Mouse (Mus musculus): ENCODE results near the gene Tut1. TPM values are rescaled to one million over a fixed set of nuclear protein-coding genes. Genes with fewer than 3 reads are reported as not detected.

The Tut1 gene
- total RNA-seq, 2 experiments from 2014 or later: 5.7 to 7.2 TPM

DNA sequence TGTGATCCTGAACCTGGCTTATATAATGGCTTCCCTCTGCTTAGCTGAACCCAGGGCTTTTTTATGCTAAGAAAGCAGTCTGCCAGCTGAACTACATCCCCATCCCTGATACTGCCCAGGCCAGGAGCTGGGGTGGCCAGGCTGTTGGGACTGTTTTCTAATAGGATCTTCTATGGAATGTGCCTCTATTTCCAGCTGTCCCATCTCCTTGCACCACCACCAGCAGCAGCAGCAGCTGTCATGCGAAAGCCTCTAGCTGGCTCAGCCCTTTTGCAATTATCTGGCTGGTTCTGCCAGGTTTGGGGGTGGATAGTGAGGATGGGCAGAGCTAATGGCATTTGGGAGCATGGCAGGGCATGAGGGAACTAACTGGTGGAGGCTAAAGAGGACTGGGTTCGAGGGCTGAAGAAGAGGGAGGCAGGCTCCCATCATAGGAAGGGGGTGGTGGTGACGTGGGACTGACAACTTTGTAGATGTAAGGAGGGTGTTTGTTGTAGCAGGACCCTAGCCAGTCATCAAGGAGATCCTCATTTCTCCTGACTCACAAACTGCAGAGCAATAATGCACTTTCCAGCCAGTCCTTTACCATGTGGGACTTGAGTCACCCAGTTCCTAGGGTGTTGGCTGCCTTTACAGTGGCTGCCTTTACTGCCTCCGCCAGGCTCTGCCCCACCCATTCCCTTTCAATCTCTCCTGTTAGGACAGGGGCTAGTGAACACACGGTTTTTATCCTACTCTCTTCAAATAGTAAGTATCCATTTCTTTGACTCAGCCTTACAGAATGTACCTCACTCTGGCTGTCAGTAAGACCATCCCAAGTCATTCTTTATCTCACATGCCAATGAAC, 28.9 kb downstream of the Tut1 start:
- DNase-seq: peak; percentile 60

DNA sequence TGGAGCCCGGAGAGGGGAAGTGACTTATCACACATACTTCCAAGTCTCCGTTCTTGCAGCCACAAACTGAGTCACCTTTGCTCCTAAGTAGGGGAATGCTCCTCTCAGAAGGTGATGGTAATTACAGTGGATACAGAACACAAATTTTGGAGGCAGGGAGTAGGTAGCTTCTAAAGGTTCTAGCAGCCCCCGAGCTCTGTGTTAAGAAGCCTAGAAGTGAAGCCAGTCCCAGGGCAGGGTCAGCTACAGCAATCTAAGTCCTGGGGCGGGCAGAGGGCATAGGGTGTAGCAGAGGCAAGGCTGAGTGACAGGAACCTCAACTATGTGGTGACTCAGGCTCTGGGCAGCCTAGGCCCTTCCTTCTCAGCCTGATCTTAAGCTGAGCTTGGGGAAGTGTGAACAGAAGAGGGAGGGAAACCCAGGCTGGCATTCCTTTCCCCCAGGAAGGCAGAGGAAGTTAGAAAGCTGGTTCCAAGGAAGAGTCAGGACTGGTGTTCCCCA, 29.6 kb downstream of the Tut1 start:
- DNase-seq: peak; percentile 65

DNA sequence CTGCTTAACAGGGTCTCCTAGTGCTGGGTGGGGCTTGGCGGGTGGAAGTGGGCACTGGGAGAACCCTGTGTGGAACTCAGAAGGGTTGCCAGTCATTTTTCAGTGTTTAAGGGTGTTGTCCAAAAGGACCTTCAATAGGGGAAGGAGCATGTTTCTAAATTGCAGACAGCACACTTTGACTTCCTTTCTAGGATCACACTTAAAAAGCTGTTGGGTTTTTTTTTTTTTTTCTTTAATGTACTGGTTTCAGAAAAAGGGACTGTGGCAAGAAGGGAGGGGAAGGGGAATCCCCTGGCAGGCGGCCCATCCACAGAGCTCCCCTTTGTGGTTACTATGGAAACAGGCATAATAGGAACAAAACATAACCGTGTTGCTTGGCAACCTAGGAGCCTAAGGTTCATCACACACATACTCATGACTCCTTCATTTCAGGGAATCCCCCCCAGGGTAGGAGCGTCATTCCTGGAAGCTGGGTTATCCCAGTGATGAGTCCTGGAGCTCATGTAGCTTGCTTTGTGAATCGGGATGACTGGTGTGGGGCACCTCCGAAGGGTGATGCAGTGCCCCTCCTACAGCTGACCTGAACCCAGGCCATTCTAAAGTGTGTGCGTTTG, 30.7 kb downstream of the Tut1 start:
- DNase-seq: peak; percentile 64

DNA sequence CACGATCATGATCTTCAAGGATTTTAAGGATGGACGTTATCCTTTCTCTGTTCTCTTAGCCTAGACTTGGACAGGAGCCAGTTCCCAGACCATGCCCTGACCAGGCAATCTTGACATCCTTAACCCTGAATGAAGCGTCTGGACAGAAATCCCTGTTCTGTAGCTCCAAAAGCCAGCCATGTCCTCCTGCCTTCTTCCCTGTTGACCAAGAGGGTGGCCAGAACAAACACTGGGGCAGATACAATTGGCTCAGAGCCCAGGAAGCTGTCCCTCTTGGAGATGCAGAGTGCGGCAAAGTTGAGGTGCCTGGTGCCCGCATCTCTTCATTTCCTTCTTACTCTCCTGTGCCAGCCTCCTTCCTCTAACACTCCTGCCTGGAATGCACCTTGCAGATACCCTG, 32.2 kb downstream of the Tut1 start:
- DNase-seq: no peak

DNA sequence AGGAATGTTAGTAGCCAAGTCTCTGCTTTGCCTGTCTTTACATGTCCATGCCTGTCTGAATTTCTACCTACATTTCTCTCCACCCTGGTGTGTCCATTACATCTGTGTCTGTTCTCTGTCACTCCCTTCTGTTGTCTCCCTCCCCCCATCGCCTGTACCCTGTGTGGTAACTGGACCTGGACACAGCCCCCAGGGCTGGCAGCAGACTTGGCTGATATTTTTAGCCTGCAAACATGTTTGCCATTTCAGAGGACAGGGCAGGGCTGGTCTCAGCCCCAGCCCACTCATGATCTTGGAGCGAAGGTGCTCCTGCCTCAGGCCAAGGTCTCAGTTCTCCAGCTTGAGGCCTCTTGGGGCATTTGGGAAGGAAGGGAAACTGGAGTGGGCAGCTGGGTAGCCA, 34.2 kb downstream of the Tut1 start:
- peak; percentile 85 for DNase-seq

DNA sequence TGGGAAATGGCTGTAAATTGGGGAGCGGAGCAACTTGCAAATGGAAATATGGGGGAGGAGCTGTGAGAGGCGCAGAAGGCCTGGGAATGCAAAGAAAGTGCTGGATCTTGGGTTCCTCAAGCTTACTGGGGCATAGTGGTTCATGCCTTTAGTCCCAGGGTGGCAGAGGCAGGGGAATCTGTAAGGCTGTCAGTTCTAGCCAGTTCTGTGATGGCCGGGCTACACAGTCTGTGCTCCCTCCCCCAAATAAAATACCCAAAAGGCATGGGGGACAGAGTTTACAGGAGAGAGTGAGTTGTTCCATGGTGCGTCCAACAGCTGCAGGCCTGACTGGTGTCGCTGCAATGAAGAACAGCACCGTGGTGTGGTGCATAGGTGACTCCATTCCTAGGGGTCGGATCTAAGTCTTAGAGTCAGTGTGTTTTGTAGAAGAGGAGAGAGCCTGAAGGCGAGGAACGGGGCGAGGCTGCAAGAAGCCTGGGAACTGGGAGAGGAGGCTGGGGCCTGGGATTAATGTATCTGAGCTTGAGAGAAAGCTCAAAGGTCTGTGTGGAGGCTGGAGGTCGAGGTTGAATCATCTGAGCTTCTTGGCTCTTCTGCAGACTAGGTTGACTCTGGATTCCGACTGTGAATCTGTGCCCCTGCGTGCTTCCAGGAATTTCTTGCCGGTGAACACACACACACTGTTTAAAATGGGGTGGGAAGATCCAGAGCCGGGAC, 34.9 kb downstream of the Tut1 start:
- no peak for DNase-seq

DNA sequence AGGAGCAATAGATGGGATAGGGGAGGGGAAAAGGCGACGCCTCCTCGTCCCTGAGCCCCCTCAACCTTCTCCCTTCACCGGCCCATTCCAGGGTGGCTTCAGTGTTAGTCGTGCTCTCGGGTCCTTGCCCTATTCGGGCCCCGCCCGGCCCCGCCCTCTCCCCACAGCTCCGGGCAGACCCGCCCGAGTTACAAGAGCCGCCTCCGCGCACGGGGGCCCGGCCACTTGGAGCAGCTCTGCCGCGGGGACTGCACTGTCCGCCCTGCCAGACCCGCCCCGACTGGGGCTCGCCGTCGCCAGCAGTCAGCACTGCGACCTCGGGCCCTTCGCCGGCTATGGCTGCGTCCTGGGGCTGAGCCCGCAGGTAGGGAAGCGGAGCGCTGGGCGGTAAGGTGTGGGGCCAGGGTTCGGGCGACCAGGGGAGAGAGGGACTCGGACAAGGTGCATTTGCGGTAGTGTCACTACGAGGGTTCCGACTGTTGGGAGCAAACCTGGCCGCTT, 35.5 kb downstream of the Tut1 start, which contains the start of gene Ahnak:
Ahnak (plus strand) TSS at position 219 of the 501 bp plus-strand sequence.
- peak; percentile 92 for DNase-seq

DNA sequence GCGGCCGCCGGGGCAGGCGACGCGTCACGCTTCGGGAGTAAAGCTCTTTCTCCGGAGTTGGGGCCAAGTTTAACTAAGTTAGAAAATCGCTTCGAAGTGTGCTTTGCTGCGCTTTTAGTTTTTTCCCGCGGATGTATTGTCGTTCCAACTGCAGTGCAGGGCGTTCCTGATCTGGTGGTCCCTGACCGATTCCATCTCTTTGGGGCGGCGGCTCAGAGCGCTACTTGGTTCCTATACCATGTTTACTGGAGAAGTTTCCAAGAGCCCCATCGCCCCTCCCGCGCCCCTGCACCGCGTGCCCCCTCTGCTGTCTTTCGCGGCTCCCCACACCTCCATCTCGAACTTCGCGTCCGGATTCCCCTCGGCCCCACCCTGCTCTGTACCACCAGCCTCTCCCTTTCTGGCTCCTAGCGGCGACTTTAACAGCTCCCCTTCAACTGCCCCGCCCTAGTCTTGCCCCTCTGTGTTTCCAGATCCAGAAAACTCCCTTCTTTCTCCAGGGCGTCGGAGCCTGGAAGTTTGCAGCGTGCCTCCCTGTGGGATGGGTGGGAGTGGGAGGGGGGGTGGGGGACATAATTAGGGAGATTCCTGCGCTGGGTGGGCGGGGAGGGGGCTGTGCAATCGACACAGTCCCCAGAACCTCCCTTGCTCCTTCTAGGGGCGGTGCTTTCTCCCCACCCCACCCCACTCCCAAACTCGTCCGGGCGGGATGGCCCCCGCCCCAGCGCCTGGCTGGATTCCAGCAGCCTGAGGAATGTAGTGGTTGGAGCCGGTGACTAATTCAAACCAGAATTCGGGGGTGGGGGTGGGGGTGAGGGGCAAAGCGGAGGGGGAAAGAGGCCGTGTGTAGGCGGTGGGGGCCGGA, 36.2 kb downstream of the Tut1 start:
- peak; percentile 95 for DNase-seq

DNA sequence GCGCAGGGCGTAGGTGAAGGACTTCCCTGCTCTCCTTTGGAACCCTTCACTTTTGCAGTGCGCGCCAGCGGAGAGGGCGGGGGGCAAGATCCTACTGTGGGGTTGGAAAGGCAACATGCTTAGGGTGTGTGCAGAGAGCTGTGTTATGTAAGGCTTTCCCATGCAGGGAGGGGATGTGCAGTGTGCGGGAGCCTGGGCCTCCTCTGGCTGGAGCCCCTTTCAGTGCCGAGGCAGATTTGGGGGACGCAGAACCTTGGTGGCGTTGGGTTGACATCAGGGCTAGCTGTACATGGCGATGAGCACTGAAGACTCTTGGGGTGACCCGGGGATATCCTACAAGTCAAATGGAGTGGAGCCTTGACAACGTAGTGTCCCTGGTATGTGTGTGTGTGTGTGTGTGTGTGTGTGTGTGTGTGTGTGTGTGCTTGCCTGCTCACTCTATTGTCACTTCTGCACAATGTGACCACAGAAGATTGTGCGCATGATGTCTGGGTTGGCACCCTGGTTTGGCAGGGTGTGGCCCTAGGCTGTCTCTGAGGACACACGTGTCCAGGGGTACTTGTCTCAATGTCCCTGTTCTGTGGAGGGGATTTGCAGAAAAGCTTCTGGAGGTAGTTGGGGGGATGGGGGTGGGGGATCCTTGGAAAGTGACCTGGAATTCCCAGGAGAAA, 36.9 kb downstream of the Tut1 start:
- DNase-seq: no peak

DNA sequence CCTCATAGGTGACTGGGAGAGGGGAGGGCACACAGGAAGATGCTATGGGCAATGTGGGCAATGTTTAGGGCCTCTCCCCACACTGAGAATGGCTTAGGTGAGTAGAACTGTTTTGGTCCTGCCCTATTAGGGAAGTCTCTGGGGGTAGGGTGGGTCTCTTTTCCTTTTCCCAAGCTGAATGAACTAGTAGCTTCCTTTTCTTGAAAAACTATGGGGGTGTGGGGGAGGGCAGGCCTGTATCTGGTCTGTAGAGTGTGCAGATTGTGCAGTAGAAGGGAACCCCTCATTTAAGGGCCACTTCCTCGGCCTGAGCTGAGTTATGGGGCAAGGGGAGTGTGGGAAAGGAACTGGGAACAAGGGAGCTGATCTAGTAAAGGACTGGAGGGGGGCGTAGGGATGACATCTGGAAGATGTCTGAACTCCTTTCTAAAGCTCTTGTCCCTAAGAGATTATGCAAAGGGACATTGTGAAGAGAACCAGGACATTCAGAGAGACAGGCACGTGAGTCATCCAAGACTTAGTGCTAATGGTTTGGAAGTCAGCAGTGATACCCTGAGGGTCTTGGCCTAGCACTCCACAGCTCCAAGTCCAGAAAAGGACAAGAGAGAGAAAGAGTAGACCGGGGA, 37.7 kb downstream of the Tut1 start:
- no peak for DNase-seq

DNA sequence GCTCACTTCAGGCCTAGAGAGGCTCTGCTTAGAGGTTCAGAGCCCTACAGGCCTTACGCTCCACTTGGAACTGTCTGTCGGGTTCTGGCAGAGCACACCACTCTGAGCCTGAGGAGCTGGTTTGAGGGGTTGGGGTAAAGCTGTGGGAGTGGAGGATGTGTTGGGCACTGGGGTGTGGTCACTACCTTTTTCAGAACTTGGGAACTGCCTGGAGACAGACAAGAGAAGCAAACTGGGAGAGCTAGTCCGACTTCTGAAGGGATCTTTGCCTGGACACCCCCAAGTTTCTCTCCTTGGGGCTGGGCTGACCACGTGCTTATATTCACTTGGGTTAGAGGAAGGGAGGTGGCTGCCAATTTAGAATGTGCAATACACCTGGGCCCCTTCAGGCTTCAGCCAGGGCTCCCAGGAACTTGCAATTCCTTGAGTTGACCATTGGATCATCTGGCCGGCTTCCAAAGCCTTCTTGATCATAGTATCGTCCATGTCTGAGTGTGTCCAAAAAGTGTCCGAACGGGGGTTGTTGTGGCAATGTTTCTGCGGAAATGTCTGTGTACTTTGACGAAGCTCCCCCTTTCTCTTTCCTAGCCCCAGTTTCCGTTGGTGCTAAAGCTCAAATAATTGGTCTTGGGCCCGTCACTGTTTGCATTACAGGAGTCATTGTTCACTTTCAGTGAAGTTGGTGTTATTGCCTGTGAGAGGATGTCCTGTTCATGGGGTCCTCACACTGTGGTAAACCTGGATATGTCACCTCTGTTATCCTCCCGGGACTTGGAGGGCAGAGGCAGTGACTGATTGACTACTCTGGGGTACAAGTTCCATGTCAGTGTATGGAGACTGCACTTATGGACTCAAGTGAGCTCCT, 38.5 kb downstream of the Tut1 start:
- no peak for DNase-seq

DNA sequence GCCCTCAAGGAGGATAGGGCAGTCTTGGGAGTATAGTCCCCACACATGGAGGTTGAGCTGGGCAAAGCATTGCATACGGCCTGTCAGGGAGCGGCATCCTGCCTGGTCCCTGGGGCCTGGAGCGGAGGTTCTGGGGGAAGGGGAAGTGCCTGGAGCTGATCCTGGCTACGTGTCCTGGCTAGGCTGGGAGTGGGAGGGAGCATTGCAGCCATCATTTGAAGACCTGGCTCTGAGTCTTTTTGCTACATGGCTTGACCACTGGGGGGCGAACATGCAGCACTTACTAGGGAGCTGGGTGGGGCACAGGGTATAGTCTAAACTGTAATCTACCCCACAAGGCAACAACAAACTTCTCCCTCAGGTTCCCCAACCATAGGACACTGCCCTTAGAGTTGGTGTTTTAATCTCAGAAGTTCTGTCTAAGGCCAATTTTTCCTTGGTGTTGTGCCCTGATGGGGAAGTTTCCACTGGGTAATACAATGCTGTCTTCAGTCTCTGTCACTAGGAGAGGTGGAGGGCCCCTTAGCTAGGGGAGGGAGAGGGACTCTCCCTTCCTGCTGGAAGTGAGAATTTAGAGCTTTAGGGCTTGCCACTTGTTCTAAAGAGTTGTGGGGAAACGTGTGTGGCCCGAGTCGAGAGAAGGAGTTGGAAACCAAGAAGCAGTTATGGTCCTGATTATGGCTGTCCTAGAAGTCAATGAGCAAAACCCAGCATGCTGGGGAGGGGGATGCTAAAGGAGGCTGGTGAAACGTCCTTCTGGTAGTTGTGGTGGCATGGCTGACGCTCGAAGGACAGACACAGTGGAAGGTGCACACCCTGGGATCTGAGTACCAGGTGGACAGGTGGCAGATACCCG, 39.4 kb downstream of the Tut1 start:
- DNase-seq: peak; percentile 91

DNA sequence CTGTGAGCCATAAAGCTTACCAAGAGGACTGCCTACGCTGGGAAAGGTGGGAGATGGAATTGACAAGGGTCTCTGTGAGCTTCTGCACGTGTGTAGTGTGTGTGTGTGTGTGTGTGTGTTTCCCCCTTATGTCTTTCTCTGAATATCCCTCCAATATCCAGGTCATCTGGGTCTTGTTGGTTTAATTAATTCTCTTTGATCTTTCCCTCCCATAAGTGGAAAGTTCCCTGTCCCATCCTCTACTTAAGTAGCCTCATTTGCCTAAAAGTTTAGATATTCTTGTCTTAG, 39.9 kb downstream of the Tut1 start:
- no peak for DNase-seq

DNA sequence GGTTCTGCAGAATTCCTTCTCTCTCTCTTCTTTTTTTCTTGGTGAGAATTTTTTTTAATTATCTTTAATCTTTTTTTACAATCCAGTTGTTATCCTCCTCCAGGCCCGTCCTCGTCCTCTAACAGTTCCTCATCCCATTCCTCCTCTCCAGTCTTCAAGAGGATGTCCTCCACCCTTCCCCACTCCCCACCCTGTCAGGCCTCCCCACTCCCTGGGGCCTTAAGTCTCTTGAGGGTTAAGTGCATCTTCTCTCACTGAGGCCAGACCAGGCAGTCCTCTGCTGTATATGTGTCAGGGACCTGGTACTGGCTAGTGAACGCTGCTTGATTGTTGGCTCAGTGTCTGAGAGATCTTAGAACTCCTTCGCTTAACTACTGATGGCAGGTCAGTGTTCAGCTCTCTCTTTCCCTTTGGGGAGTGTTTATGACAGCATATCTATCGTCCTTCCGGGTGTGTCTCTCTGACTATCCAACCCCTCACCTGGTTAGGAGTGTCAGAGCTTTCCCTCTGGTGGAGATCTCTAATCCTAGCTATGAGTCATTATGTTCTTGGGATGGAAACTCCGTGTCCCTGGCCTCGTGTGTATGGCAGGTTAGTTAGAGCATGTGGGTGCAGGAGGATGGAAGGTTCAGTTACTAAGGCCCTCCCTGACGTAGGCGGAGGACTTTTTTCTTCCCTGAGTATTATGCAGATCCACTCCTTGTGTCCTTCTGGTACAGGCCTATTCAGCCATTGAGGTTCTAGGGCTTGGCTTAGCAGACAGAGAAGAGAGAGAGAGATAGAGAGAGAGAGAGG, 41.4 kb downstream of the Tut1 start:
- DNase-seq: no peak

DNA sequence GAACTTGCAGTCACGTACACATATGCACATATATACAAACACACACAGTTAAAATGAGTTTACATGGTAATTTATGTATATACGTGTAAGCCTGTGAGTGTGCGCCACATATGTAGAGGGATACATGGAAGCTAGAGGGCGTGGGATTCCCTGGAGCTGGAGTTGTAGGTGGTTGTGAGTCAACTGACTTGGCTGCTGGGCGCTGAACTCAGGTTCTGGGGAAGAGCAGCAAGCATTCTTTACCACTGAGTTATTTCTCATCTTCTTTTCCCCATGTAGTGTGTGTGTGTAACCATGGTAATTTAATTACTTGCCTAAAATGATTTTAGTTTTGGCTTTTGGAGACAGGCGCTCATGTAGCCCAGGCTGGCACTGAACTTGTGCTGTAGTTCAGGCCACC, 43.0 kb downstream of the Tut1 start:
- no peak for DNase-seq

DNA sequence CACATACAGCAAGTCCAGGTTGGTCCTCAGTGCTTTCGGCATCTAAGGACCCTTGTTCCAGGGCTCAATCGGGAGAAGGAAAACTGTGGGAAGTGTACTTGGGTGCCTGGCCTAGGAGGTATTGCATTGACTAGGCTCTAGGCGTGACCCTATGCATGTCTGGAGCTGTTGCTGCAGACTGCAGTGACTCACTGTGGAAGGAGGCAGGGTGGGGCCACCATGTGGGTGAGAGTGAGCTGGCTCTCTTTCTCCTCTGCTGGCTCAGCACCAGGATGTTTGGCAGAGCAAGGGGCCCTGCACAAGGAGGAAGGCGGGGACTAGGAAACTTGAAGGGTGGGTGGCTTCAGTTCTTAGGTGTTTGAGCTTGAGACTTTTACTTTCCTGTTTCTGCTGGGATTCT, 43.9 kb downstream of the Tut1 start:
- DNase-seq: peak; percentile 91

DNA sequence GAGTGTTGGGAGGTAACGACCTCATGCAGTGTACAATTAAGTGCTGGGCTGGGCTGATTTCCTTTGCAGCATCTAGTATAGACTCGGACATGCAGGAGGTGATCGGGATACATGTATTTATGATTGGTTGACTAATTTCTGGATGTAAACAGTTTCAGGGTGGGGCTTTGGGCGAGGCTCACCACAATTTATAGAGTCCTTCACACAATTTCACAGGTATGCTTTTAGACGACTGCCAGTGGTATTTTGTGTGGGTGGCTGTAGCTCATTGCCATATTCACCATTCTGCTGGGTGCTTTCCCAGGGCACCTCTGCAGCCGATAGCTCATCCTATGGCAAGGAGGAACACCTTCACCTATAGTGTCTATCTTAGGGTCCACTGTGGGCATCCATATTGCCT, 44.9 kb downstream of the Tut1 start:
- DNase-seq: no peak

DNA sequence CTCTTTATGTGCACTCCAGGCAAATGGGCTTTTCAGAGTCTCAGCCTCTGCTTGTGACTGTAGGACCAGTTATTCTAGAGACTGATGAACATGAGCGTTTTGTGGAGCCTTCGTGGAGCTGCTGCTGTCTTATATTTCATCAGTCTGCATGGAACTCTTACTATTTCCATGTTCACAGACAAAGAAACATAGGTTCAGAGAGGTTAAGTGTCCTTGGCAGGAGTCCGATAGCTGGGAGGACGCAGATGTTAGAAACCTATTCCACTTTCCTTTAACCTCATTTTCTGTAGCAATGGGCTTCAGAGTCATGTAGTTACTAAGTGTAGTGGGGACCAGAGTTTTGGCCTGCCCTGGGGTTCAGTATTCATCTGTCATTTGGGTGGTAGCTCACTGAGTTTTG, 45.6 kb downstream of the Tut1 start:
- no peak for DNase-seq

Data from gastrocnemius, postnatal 25 days (tissue).